Mouse (Mus musculus) liver, embryonic 16.5 days (tissue): Measurements from ENCODE around the gene Cnn3. TPM values are rescaled to one million over a fixed set of nuclear protein-coding genes. Genes with fewer than 3 reads are reported as not detected.

Source experiments
- ATAC-seq: fragments of 200-750 bp; cut with Nextera tagmentation; 2 replicates; pipeline ENCODE4 v1.8.0; 2017; ENCODE audit warnings: low read depth, mild to moderate bottlenecking, moderate number of reproducible peaks, moderate library complexity
- H3K27ac ChIP-seq: fragments of 300-500 bp; sonication (generic); 2 replicates; pipeline ENCODE4 v1.5.1; 2014; ENCODE audit warnings: mild to moderate bottlenecking, low read length
- H3K27me3 ChIP-seq: fragments of 300-500 bp; sonication (generic); 2 replicates; pipeline ENCODE4 v1.6.1; 2014; ENCODE audit warnings: low read depth, low read length, mixed read lengths; ENCODE audit not compliant: control insufficient read depth, insufficient read depth
- H3K36me3 ChIP-seq: fragments of 300-500 bp; sonication (generic); 2 replicates; pipeline ENCODE4 v1.6.1; 2014; ENCODE audit warnings: mild to moderate bottlenecking; ENCODE audit not compliant: control insufficient read depth, insufficient read depth
- H3K4me1 ChIP-seq: fragments of 300-500 bp; sonication (generic); 2 replicates; pipeline ENCODE4 v1.6.1; 2014; ENCODE audit warnings: low read depth, low read length, mixed read lengths; ENCODE audit not compliant: control insufficient read depth
- H3K4me2 ChIP-seq: fragments of 300-500 bp; sonication (generic); 2 replicates; pipeline ENCODE4 v1.6.1; 2014; ENCODE audit warnings: low read depth, low read length, mixed read lengths
- H3K4me3 ChIP-seq: fragments of 300-500 bp; sonication (generic); 2 replicates; pipeline ENCODE4 v1.5.1; 2014; ENCODE audit warnings: low read depth, mild to moderate bottlenecking, low read length
- H3K9ac ChIP-seq: fragments of 300-500 bp; sonication (generic); 2 replicates; pipeline ENCODE4 v1.6.1; 2014; ENCODE audit warnings: low read depth, low read length
- H3K9me3 ChIP-seq: fragments of 300-500 bp; sonication (generic); replicated peaks from 2 replicates; pipeline ENCODE4 v1.6.1; 2016; ENCODE audit warnings: low read length; ENCODE audit not compliant: control insufficient read depth
- WGBS: fragments of 180-500 bp; shearing (Covaris S2); extraction: QIAGEN DNeasy Blood & Tissue Kit; methylation state at CpG from one replicate; pipeline ENCODE4 v1.1.7; 2014; ENCODE audit not compliant: insufficient replicate concordance; 5-methylcytosine and 5-hydroxymethylcytosine counted together
- polyA plus RNA-seq: library from polyadenylated mRNA; unstranded; fragments of >200 nt; fragmentation: Nextera tagmentation; extraction: Ambion mirVana; gene quantifications from 2 replicates; pipeline ENCODE4 v1.2.1, GENCODE M21; 2015

Gene Cnn3
- polyA plus RNA-seq, 1 experiment from 2014 or later: 100.0 TPM

GRCm38 (mm10) chr3:121469185-121469975 is 43.1 kb downstream of the Cnn3 start:
- Histone ChIP-seq H3K4me3 (no peak overlapping the region), H3K4me2 (no peak overlapping the region), H3K27me3 (no peaks in the 10 kb centered on the region), H3K9ac (peak overlapping the region; percentile 8; the same call in 1 of the 2 replicates), H3K36me3 (no peaks in the 10 kb centered on the region), H3K27ac (no peak overlapping the region), H3K9me3 (no peaks in the 10 kb centered on the region), H3K4me1 (peaks cover 12% of the 10 kb centered on the region)
- 12% methylated on average over 13 of the region's 13 CpGs for WGBS
- ATAC-seq: 0 out of 2 replicates have a peak, but pooled peaks have one; percentile 14

- H3K9ac ChIP-seq: no peak overlapping the region
- no peak overlapping the region for H3K4me2 ChIP-seq
- peaks cover 19% of the 10 kb centered on the region for H3K4me1 ChIP-seq
- no peak overlapping the region for H3K4me3 ChIP-seq
- no peak for ATAC-seq
- no peak overlapping the region for H3K27ac ChIP-seq
- WGBS: 83% methylated on average over 11 of the region's 11 CpGs
- no peaks in the 10 kb centered on the region for H3K9me3 ChIP-seq
- no peaks in the 10 kb centered on the region for H3K36me3 ChIP-seq
- H3K27me3 ChIP-seq: no peaks in the 10 kb centered on the region
These were observed 45.4 kb downstream of the Cnn3 start for GRCm38 (mm10) chr3:121471703-121472102.

DNA sequence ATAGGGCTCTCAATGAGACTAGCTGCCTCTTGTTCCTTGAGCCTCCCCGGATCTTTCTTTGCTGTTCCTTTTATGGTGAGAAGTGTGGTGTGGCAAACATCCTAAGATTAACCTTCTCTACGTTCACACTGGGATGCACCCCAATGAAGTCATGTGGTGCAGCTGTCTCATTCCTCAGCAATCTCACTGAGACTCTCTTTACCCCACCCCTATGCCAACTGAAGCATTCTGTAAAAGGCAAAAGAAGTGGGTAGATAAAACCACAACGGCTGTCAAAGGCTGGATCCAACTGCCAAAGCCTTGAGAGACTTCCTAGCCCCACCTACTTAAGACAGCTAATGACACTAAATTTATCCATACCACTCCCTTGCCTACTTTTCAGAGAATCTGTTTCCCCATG is 48.4 kb downstream of the Cnn3 start:
- H3K27ac ChIP-seq: peak overlapping the region; percentile 1; the same call in 1 of the 2 replicates
- peak; percentile 77 for ATAC-seq
- H3K4me2 ChIP-seq: no peak overlapping the region
- H3K4me3 ChIP-seq: no peak overlapping the region
- H3K9me3 ChIP-seq: no peaks in the 10 kb centered on the region
- 18% methylated on average over 3 of the region's 3 CpGs for WGBS
- no peak overlapping the region for H3K9ac ChIP-seq
- no peaks in the 10 kb centered on the region for H3K36me3 ChIP-seq
- no peaks in the 10 kb centered on the region for H3K27me3 ChIP-seq
- H3K4me1 ChIP-seq: peaks cover 7% of the 10 kb centered on the region

GRCm38 (mm10) chr3:121480030-121480960 is 54.0 kb downstream of the Cnn3 start:
- Histone ChIP-seq H3K4me2 (no peak overlapping the region), H3K36me3 (no peaks in the 10 kb centered on the region), H3K9me3 (no peaks in the 10 kb centered on the region), H3K4me3 (no peak overlapping the region), H3K4me1 (no peaks in the 10 kb centered on the region; the same call in 1 of the 2 replicates), H3K27ac (no peak overlapping the region), H3K9ac (no peak overlapping the region), H3K27me3 (no peaks in the 10 kb centered on the region)
- ATAC-seq: no peak
- 49% methylated on average over 26 of the region's 26 CpGs for WGBS

- Histone ChIP-seq H3K27me3 (no peaks in the 10 kb centered on the region), H3K4me2 (no peak overlapping the region), H3K27ac (no peak overlapping the region), H3K4me3 (no peak overlapping the region), H3K9me3 (no peaks in the 10 kb centered on the region), H3K36me3 (no peaks in the 10 kb centered on the region), H3K9ac (no peak overlapping the region), H3K4me1 (no peaks in the 10 kb centered on the region)
- no peak for ATAC-seq
- 57% methylated on average over 6 of the region's 8 CpGs for WGBS
These were observed 54.7 kb downstream of the Cnn3 start for GRCm38 (mm10) chr3:121480961-121481436.

- Histone ChIP-seq H3K4me3 (no peak overlapping the region), H3K36me3 (no peaks in the 10 kb centered on the region), H3K27me3 (no peaks in the 10 kb centered on the region), H3K4me1 (no peaks in the 10 kb centered on the region), H3K9me3 (no peaks in the 10 kb centered on the region), H3K4me2 (no peak overlapping the region), H3K27ac (no peak overlapping the region), H3K9ac (no peak overlapping the region)
- ATAC-seq: no peak
- 50% methylated on average over 6 of the region's 6 CpGs for WGBS
These were observed 55.3 kb downstream of the Cnn3 start for GRCm38 (mm10) chr3:121481564-121481963.

- no peak for ATAC-seq
- H3K4me1 ChIP-seq: no peaks in the 10 kb centered on the region
- H3K9ac ChIP-seq: no peak overlapping the region
- WGBS: 62% methylated on average over 25 of the region's 25 CpGs
- H3K27ac ChIP-seq: no peak overlapping the region
- H3K4me2 ChIP-seq: no peak overlapping the region
- H3K4me3 ChIP-seq: no peak overlapping the region
- no peaks in the 10 kb centered on the region for H3K9me3 ChIP-seq
- no peaks in the 10 kb centered on the region for H3K27me3 ChIP-seq
- no peaks in the 10 kb centered on the region for H3K36me3 ChIP-seq
These were observed 57.2 kb downstream of the Cnn3 start for GRCm38 (mm10) chr3:121483266-121484161.

- ATAC-seq: no peak
- Histone ChIP-seq H3K27ac (no peak overlapping the region), H3K27me3 (no peaks in the 10 kb centered on the region), H3K4me2 (no peak overlapping the region), H3K4me1 (no peaks in the 10 kb centered on the region), H3K36me3 (no peaks in the 10 kb centered on the region), H3K4me3 (no peak overlapping the region), H3K9me3 (no peaks in the 10 kb centered on the region), H3K9ac (no peak overlapping the region)
- 55% methylated on average over 2 of the region's 2 CpGs for WGBS
These were observed 58.9 kb downstream of the Cnn3 start for GRCm38 (mm10) chr3:121485201-121485600.
